Mouse (Mus musculus) ES-Bruce4 (cell line): ENCODE data around the gene Atp2b2.

Experiments
- CTCF ChIP-seq: IDR thresholded peaks from one replicate; pipeline ENCODE4 v1.8.1; 2011; ENCODE audit warnings: low read depth, low read length
- EP300 ChIP-seq: IDR thresholded peaks from 2 replicates; pipeline ENCODE4 v1.6.1; 2011; ENCODE audit warnings: low read depth, low read length; ENCODE audit not compliant: insufficient read depth

DNA sequence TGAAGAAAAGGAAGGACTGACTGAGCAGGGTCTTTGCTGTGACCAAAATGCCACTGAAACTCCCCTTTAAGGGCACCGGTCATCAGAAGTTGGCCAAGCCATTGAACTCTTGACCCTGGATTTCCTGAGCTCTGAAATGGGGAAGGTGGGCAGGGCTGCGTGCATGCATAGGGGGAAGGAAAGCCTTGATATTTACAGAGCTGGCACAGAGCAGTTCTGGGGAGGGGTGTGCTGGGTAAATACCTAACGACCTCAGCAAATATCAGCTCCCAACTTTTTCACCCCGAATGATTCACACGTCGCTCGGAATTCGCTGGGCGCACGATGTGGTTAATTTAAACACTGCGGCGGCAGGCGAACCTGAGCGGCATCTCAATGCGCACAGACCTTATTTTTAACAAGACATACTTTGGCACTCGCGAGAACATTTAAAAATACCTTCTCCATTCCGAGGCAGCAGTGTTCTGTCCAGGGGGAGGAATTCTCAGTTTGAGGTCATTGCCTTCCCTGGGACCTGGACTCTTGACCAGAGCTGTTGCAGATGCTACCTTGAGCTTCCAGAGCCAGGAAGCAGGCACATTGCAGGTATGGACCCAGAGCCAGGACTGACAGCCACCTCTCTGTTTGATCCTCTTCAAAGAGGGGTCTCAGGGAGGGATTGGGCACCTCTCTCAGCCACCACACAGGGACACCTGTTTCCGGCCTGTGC, 85.0 kb downstream of the Atp2b2 start:
- TF ChIP-seq CTCF (no peak), EP300 (no peak)
